Mouse (Mus musculus): Measurements from ENCODE around the gene AU018091. TPM values are rescaled to one million over a fixed set of nuclear protein-coding genes. Genes with fewer than 3 reads are reported as not detected.

The AU018091 gene
- total RNA-seq (2023): 0.13 TPM in 1 of 2 replicates, not detected in the other

DNA sequence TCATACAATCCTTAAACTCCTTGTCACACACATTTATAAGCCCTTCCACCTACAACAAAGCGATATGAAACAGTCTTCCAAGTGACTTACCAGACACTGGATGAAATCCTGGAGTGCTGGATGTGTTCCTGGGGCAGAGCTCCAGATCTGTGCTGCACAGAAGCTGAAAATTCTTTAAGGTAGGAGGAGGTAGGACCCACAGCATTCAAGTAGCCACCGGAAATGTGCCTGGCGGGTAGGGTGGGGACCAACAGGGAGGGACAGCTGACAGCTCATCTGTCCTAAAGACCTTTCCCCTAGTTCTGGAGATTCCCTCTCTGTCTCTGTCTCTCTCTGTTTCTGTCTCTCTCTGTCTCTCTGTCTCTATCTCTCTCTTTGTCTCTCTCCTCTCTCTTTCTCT is at the start of gene AU018091:
AU018091 (minus strand) TSS at position 279 of the 400 bp plus-strand sequence.

Other genes with a start within 250 kb of the AU018091 start
- gene Nlrp12, start 80.5 kb upstream of the AU018091 start, total RNA-seq (2023): 45.4 and 49.1 TPM in 2 replicates
- 164 and 175 TPM in 2 replicates for gene Myadm, start 119.9 kb upstream of the AU018091 start, total RNA-seq (2023)
- gene Prkcg, start 120.0 kb upstream of the AU018091 start, total RNA-seq (2023): 3.4 and 8.3 TPM in 2 replicates
- gene Cacng7, start 163.8 kb upstream of the AU018091 start, total RNA-seq (2023): not detected in 2 replicates
- gene Cacng8, start 221.5 kb upstream of the AU018091 start, total RNA-seq (2023): not detected in 2 replicates